Mouse (Mus musculus) gastrocnemius, postnatal 25 days (tissue): ENCODE results near the gene Slc44a3. TPM values are rescaled to one million over a fixed set of nuclear protein-coding genes. Genes with fewer than 3 reads are reported as not detected.
"Not testable (repeated sequence)": the region's sequence is repeated elsewhere in the genome, so short reads cannot be mapped to it uniquely, and the experiment has no call there.

ENCODE experiments used
- DNase-seq: peaks from one replicate; pipeline ENCODE4 v3.0.0; 2022
- total RNA-seq, 2 experiments: library from RNA; stranded (reverse); gene quantifications; 1 replicate in 1 of 2; 2 replicates in 1 of 2; pipeline ENCODE4 v1.2.3; 2021

Slc44a3 gene
- total RNA-seq, 2 experiments from 2014 or later = 0.40 TPM; not detected in 1

DNA sequence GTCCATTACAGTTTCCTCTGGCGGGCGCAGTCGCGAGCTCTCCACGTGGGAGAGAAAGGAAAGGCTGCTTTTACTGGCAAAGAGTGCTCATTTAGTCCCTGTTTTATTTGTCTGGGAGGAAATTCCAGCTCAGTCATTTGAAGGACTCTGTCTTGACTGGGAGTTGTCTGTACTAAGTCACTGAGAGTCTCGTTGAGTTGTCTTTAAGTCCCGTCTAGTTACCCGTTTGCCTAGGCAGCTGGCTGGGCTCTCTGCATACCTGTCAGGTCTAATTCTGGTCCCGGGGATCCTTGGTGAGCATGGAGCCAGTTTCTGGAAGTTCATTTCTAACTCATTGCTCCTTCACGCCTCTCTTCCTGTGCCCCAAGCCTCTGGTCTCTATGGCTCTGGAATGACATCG lies 20.5 kb upstream of the Slc44a3 start:
- DNase-seq = no peak

DNA sequence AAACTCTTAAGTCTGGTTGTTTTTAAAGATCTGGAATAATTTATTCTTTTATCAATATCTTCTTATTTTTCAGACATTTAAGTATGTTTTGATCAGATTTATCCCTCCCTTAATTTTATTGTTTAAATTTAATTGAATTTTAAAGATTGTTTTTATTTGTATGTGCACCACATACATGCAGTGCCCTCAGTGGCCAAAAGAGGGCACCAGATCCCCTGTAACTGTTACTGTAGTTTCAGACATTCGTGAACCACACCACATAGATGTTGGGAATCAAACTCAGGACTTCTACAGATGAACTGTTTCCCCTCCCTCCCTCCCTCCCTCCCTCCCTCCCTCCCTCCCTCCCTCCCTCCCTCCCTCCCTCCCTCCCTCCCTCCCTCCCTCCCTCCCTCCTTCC lies 18.2 kb upstream of the Slc44a3 start:
- DNase-seq = no peak

DNA sequence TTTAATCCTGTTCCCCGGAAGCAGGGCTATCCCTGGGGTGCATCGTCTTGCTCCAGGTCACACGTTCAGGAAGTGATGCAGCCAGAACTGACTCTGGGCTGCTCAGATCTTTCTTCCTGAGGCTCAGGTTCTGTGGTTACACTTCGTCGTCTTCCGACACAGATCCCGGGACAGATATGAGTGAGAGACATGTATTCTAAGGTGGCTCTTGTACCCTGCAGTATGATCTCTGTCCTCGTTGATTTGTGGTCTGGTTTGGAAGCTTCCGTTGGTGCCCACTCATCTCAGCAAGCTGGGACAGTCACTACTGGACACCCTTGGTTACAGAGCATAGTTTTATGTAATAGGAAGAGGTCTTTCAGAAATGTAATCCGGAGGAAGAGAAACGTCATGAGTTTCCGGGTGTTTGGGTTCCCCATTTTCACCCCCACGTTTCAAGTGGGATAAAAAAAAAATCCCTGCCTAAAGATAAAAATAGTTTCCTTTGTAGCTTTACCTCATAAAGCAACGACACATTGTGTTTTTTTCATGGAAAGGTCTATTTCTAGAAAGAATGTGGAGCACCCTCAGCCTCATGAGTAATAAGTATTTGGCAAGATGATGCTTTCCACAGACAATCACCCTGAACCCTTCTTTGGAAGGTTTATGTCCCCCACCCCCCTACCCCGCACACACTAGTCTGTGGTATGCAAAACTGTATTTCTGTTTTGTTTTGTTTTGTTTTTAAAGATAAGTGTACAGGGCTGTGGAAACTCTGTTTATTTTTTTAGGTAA lies 15.8 kb upstream of the Slc44a3 start:
- DNase-seq = no peak

DNA sequence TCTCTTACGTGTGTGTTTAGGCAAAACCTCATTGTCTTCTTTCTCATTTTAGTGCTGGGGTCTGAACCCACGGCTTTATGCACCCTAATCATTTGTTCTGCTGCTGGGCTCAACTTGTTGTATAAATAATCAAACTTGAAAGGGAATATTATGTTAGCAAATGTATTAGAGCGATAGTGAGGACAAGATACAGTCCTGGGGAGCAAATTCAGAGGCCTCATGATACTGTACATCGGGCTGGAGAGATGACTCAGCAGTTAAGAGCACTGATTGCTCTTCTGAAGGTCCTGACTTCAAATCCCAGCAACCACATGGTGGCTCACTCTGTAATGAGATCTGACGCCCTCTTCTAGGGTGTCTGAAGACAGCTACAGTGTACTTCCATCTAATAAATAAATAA lies 8.4 kb upstream of the Slc44a3 start:
- DNase-seq = no peak

DNA sequence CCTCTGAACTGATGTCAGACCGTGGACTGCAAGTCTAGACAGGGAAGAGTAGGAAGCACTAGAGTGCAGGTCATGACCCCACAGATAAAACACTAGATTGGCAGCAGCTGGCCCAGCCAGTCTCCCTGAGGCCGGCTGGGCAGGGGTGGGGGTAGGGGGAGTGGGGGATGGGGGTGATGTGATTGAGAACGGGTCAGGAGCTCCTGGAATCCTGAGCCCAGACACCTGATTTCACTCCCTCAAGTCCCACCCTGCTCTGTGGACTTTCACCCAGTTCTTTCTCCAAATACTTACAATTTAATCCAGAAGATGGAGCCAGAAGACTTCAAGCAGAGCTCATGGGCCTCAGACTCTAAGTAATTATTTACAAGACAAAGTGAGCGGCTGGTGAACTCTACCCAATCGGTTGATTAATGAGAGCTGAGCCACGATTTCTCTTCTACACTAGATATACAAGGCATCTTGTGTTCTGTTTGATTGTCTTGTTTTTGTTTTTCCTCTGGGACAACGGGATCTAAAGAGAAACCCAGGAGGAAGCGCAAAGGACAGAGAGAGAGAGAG lies 7.7 kb upstream of the Slc44a3 start:
- no peak for DNase-seq

DNA sequence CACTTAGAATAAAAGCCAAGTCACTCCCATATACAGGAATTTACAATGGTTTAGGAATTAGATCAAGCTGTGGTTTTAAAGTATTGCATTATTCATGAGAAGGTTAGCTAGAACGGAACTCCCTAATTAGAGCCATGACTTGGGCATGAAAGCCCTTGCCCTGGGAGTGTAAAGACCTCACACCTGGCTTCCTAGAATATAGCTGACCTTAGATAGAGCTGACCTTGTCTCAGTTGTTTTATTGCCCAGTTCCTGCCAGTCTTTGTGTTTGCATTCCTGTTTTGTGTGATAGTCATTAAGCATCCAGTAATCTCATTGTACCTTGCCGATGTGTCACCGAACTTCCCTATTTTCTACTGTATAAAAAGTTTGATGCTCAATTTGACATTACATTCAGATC lies 6.6 kb upstream of the Slc44a3 start:
- not testable (repeated sequence) for DNase-seq

DNA sequence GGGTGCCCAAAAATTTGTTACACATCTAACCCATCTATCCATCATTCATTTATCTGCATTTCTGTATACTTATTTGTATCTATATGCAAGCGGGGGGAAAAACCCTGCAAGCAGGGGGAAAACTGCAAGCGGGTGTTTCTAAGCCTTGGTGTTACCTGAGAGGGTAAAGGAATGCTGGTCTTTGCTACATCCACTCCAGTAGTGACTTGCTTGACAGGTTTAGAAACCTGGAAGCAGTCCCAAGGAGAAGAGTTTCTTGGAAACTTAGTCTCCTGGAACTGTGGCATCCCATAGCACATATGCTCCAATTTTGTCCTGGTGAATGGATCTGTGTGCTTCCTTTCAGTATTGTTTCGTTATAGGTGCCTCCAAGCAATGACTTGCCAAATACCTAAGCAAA lies 5.8 kb upstream of the Slc44a3 start:
- no peak for DNase-seq

DNA sequence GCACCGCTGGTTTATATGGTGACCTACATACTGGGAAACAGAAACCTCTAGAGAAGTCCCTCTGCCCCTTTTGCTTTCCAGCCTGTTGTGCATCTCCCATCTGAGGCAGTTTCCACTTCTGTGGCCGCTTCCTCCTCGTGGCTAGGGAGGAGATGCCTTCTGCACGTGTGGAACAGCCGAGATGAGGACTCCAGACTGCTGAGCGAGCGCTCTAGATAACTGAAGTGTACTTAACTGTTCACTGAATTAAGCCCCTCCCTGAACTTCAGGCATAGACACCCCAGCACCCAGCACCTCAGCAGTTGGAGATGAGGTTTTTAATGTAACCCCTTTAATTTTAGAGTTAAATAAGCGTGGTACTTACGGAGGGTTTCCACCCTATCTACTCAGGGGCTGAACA lies 4.6 kb upstream of the Slc44a3 start:
- DNase-seq = no peak

DNA sequence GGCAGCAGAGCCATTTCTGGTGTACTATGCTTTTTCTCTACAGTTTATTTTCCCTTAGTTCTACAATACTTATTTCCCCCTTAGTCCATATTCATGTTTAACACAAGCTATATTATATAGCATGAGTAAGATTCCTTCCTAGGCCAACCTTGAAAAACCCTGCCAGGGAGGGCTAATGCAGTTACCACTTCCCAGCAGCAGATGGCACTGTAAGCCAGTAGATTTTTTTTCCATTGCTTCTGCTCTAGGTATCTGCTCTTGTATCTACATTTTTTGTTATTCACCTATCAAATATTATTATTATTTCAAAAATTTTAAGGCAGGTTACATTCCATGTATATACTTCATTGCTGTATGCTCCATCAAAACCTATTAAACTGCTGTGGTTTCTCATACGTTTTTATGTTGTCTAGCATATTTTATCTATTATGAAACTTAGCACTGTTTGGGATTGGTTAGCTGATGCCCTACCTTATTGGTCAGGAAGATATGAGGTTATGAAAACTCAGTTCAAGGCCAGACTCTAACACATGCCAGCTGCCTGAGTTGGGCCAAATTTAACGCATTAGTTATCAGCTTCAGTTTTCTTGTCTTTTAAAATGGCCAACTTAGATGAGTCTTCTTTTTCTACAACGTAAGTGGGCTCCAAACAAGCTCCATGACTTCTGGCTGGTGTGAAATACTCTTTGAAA lies 3.8 kb upstream of the Slc44a3 start:
- no peak for DNase-seq

DNA sequence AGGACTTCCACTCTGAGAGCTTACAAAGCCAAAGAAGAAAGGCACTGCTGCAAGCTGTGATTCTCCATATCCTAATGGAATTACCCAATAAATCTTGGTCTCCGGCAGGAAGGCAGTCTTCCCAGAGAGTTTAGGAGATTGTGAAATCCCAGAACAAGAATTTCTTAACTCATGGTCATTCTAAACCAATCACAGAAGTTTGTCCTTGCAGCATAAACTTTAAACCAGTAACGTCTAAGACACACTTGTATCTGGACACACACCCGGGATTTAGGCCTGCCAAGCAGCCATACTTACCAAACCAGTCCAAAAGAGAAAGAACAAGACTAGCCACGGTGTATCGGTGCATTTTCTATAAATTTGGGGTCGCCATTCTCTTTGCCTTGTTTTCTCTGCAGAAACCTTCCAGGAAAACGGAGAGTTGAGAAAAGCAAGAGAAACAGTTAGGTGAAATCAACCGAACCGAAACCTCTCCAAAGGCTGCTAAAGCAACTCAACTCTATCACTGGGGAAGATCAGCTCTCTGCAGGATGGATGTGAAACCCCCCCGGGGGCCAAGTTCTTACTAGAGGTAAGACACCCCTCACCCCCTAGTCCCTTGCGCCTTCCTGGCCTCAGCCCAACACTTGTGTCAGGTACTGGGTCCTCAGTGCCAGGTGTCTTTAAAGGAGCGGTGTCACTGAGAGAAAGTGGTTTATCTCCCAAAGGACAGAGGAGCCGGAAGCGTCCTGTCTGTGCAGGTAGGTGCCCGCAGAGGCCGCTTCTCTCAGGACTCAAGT lies 645 bp downstream of the Slc44a3 start:
- no peak for DNase-seq

DNA sequence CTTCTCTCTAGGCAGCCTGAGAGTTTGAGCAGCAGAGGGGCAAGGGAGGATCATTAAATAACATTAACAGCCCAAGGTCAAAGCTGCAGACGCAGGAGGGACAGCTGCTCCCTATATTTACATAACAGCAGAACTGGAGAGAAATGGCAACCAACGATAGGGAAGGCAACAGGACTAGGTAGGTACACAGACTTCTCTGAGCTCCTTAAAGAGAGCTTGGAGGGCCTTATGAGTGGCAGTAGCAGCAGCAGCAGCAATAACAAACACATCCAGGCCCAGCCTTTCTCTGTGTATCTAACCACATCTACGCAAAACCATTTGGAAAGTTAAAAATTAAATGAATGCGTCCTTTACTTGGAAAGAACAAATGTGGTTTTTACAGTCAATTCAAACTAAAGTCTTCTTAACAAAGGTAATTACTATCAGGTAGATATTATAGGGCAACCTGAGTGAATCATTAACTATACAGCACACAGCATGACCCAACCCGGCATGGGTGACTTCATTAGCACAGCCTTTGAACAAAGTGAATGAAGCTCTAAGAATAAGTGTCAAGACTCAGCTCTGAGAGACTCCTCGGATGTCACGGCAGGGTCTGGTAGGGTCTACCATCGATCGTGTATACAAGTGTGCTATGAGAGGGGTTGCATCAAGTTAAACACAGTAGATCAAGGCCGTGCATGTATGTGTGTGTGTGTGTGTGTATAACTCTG lies 1.5 kb downstream of the Slc44a3 start:
- no peak for DNase-seq

DNA sequence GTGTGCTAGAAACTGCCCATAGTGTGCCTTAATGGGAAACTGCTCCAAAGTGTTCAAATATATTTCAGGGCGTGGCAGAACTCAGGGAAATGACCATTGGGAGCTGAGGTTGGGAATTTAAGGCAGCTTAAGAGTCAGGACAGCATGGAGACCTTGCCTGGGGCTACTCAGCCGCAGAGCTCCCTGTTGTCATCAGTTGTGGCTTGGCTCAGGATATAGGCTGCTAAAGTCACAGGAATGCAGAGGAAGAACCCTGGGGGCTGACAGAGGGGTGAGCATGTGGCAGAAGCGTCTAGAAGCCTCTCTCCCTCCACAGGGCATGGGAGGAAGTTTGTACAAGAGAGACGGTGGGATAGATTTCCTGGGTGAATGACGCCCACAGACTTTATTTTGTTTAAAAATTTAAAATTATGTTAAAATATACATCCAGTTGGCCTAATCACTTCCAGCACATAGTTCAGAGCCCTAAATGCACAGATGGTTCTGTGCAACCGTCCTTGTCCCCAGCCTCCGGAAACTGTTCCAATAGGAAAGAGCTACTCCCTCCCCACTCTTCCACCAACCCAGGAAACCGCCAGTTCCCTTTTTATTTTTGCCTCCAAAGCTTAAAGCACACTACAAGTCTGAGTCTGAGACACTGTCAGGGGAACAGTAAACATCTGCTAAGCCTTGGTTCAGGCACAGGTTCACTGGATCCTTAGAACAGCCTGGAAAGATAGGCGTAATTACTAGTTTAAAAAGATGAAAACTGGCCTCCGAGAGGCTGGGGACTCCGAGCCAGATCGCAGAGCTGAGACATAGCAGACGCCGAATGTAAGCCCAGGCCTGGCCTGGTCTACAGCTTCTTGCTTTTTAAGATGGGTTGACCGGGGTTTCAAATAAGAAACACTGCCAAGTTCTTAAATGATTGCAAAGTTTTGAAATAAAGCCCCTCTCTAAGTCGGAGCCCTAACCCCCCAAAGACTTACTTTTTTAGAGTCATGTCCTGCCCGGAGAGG lies 5.8 kb downstream of the Slc44a3 start:
- DNase-seq = no peak

DNA sequence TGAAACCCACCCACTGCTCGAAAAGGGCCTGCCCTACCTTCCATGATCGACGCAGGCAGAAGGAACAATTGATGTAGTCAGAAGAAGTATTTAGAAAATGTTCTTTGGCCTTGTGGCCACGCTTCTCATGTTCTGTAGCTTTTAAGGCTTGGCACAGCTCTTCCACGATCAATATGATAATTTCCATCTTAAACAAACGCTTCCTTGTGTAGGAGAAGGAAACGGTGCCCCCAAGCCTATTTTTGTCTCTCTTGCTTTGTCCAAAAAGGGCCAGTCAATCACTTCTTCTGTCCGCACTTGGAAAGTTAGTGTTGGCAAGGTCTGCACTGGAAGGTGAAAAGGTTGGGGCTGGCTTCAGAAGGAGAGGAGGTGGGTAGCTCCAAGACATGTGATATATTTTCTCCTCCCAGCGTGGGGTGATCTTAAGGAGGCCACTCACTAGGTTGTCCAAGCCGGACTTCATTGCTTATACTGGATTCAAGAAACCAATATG lies 10.5 kb downstream of the Slc44a3 start:
- DNase-seq = no peak

DNA sequence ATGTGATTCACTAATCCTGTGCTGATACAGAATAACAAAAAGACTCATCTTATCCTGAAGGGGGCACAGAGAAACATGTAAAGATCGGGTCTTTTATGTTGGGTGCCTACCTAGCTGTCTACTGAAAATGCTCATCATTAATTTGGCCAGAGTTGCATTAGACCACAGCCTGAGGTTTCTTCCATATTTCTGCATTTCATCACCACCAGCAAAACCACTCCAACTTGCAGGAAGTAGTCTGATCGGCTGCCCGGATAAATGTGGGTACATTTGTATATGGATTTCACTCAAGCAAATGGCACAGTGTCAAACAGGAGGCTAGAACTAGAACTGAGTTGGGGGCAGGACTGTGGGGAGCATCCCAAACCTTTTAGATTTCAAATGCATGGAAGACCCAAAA lies 11.1 kb downstream of the Slc44a3 start:
- DNase-seq = no peak

DNA sequence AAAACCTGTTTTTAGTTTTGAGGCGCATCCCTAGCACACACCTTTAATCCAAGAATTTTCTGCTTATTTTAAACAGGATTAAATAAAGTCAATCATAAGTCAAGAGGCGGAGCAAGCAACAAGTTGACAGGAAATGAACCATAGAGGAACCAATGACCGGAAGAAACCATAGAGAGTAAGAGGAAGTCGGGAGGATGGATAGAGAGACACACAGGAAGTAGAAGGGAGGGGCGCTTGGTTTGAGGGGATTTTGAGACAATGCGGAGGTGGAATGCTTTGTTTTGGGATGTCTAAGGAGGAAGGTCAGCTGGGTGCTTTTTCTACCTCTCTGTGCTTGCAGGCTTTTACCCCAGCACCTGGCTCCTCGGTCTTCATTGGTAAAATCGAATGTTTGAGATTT lies 15.2 kb downstream of the Slc44a3 start:
- DNase-seq = no peak

DNA sequence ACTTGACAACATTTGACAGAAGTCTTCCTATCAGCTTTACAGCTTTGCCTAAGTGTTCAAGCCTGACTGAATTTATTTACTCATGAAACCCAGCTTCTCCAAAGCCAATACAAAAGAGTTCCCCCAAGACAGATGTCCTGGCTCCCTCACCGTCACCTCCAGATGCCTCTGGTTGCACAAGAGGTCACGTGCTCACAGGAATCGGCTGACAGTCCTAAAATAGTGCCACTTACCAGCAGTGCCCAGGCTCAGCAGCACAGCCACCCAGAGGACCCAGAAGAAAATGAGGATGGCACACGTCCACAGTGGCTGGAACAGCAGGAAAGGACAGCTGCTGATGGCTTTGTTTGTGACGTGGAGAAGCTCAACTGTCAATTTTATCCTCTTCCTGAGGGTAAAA lies 23.1 kb downstream of the Slc44a3 start:
- DNase-seq = no peak

DNA sequence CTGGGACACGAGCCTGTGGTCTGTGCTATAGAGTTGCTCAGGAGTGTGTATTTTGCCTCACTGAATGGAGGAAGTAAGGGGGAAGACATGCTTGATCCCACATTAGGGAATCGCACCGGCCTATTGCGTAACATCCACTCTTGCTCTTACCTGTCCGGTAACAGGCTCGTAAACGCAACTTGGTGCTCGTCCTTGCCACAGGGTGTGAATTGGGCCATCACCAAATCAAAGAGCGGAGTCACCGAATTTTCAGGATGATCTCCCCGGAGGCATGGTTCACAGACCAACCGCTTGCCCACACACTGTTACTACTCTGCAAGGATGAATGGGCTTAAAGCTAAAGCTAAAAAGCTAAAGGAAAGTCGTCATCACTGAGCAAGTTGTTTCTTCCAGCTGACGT lies 24.5 kb downstream of the Slc44a3 start:
- DNase-seq = no peak

DNA sequence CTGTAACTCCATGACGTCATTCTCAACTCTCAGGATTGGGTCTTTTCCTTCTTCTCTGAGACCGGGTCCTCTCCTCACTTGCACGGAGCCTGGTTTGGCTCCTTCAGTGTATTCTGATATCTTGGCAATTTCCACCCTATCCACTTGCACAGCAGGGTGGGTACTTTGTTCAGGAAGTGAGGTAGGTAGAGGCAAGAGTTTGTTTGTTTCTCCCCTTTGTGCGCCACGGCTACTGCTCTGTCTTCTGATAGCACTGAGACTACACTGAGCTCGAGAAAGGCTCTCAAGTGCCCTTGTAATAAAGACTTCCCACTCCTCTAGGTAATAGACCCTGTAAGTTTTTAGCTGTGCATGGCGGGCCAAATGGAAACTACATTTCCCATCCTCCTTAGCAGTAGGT lies 25.4 kb downstream of the Slc44a3 start:
- DNase-seq = no peak

DNA sequence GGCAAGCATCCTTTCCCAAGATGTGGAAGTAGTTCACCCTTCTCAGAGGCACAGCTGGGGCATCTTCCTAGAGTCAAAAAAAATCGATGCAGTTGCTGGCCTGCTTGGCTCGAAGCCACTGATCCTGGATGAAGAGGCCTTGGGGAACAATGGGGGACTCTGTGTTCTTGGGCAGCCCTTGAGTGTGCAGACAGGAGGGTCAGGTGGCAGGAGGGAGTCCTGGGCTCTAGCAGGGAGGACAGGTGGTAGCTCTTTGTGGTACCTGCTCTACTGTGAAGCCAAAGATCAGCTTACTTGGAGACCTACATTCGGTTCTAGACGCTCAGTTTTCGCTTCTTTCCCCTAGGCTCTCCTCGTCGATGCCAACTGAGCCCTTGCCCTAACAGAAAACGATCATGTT lies 26.0 kb downstream of the Slc44a3 start:
- no peak for DNase-seq

DNA sequence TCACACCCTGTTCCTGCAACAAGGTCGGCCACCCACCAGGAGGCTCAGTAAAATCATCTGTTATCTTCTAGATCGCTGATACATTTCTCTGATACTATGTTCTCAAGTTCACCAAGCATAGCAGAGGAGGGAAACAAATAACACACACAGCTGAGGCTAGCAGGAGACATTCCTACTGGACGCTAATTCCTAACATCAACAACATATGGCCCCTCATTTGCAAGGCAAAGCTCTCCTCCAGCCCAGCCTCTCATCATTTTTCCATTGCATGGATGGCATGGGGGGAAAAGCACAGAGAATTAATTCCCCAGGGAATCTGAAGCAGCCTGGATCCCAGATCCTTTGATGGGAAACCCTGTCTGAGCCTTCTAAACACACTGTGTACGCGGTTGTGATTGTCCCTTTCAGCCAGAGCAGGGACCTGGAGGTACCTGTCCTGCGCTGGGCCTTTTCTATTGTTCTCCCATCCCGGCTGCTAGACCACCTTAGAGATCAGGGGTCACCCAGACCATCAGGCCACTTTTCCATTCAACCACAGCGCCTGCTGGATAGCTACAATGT lies 27.2 kb downstream of the Slc44a3 start:
- no peak for DNase-seq
